Mouse (Mus musculus): ENCODE data around the gene Aaas. TPM values are rescaled to one million over a fixed set of nuclear protein-coding genes. Genes with fewer than 3 reads are reported as not detected.

The Aaas gene
- polyA plus RNA-seq, 1 experiment from 2014 or later: 36.1 TPM

GRCm38 (mm10) chr15:102362648-102363047 lies 12.1 kb upstream of the Aaas start:
- ATAC-seq: no peak
- WGBS: 13% methylated on average over 13 of the region's 14 CpGs
- Histone ChIP-seq H3K27me3 (replicated peaks; ENCODE audit: control insufficient read depth, insufficient read depth, low read length) (peaks cover 14% of the 10 kb centered on the region), H3K27ac (ENCODE audit: low read depth, low read length) (no peak overlapping the region), H3K4me1 (ENCODE audit: control insufficient read depth, insufficient read depth, low read depth, low read length) (peaks cover 17% of the 10 kb centered on the region), H3K36me3 (ENCODE audit: control insufficient read depth, insufficient read depth, low read length) (no peaks in the 10 kb centered on the region), H3K9ac (ENCODE audit: low read depth, low read length) (no peak overlapping the region), H3K4me3 (ENCODE audit: low read length) (no peak overlapping the region), H3K4me2 (ENCODE audit: low read length) (peak overlapping the region; percentile 39), H3K9me3 (ENCODE audit: control insufficient read depth, low read length) (no peaks in the 10 kb centered on the region)

- Histone ChIP-seq H3K27me3 (replicated peaks; ENCODE audit: control insufficient read depth, insufficient read depth, low read length) (peaks cover 27% of the 10 kb centered on the region), H3K27ac (ENCODE audit: low read depth, low read length) (no peak overlapping the region), H3K9me3 (ENCODE audit: control insufficient read depth, low read length) (no peaks in the 10 kb centered on the region), H3K36me3 (ENCODE audit: control insufficient read depth, insufficient read depth, low read length) (no peaks in the 10 kb centered on the region), H3K4me2 (ENCODE audit: low read length) (no peak overlapping the region), H3K9ac (ENCODE audit: low read depth, low read length) (no peak overlapping the region; the same call in 1 of the 2 replicates), H3K4me1 (ENCODE audit: control insufficient read depth, insufficient read depth, low read depth, low read length) (peaks cover 24% of the 10 kb centered on the region), H3K4me3 (ENCODE audit: low read length) (no peak overlapping the region)
- no peak for ATAC-seq
- 26% methylated on average over 5 of the region's 5 CpGs for WGBS
These were observed 8.3 kb upstream of the Aaas start for GRCm38 (mm10) chr15:102358834-102359233.

- H3K36me3 ChIP-seq (ENCODE audit: control insufficient read depth, insufficient read depth, low read length): no peaks in the 10 kb centered on the region
- ATAC-seq: no peak
- peaks cover 27% of the 10 kb centered on the region for H3K27me3 ChIP-seq (replicated peaks; ENCODE audit: control insufficient read depth, insufficient read depth, low read length)
- peak overlapping the region; percentile 42 for H3K4me2 ChIP-seq (ENCODE audit: low read length)
- 2% methylated on average over 21 of the region's 25 CpGs for WGBS
- H3K27ac ChIP-seq (ENCODE audit: low read depth, low read length): no peak overlapping the region
- peaks cover 24% of the 10 kb centered on the region for H3K4me1 ChIP-seq (ENCODE audit: control insufficient read depth, insufficient read depth, low read depth, low read length)
- peak overlapping the region; percentile 9 for H3K4me3 ChIP-seq (ENCODE audit: low read length)
- H3K9me3 ChIP-seq (ENCODE audit: control insufficient read depth, low read length): no peaks in the 10 kb centered on the region
- peak overlapping the region; percentile 38 for H3K9ac ChIP-seq (ENCODE audit: low read depth, low read length)
These were observed 7.6 kb upstream of the Aaas start for GRCm38 (mm10) chr15:102358126-102358525.

DNA sequence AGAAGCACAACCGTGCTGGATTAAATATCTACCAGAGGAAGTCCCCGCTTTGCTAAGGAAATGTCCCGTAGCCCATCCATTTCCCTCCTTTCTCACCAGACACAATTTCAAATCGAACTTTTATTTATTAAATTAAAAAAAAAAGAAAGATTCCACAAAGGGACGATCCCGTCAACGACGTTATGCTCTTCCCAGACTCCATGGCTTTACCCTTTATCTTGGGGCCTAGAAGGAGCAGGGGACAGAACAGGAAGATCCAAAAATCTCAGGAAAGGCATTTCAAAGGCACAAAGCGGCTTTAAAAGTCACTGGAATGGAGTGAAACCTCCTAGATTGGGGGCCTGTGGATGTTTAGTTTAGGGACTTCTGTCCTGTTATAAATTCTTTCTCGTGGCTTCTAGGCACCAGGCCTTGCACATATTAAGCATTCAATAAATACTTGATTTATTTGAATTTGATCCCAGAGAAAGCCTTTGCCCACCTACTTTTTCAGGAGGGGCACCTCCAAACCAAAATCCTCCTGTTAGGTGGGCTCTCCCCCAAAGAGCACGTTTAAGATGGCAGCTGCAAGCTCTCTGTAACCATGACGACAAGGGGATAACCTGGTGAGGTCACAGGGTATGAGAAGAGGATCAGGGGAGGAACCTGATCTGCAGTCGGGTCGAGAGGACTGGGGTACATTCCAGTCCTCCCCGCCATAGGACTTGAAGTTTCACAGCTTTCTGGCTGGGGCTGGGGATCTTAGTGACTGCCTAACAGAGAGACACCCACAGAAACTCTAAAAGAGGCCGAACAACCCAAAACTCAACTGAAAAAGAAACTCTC lies 6.1 kb upstream of the Aaas start:
- H3K4me3 ChIP-seq (ENCODE audit: low read length): no peak overlapping the region; the same call in 1 of the 2 replicates
- H3K4me1 ChIP-seq (ENCODE audit: control insufficient read depth, insufficient read depth, low read depth, low read length): peaks cover 24% of the 10 kb centered on the region
- no peak overlapping the region for H3K9ac ChIP-seq (ENCODE audit: low read depth, low read length)
- no peaks in the 10 kb centered on the region for H3K36me3 ChIP-seq (ENCODE audit: control insufficient read depth, insufficient read depth, low read length)
- peaks cover 27% of the 10 kb centered on the region for H3K27me3 ChIP-seq (replicated peaks; ENCODE audit: control insufficient read depth, insufficient read depth, low read length)
- ATAC-seq: no peak
- H3K9me3 ChIP-seq (ENCODE audit: control insufficient read depth, low read length): no peaks in the 10 kb centered on the region
- 27% methylated on average over 16 of the region's 16 CpGs for WGBS
- H3K4me2 ChIP-seq (ENCODE audit: low read length): peak overlapping the region; percentile 99
- H3K27ac ChIP-seq (ENCODE audit: low read depth, low read length): no peak overlapping the region

- Histone ChIP-seq H3K4me2 (ENCODE audit: low read length) (peak overlapping the region; percentile 99), H3K27me3 (replicated peaks; ENCODE audit: control insufficient read depth, insufficient read depth, low read length) (peaks cover 27% of the 10 kb centered on the region), H3K27ac (ENCODE audit: low read depth, low read length) (peak overlapping the region; percentile 73), H3K9ac (ENCODE audit: low read depth, low read length) (peak overlapping the region; percentile 70), H3K4me3 (ENCODE audit: low read length) (peak overlapping the region; percentile 52), H3K4me1 (ENCODE audit: control insufficient read depth, insufficient read depth, low read depth, low read length) (peaks cover 24% of the 10 kb centered on the region), H3K36me3 (ENCODE audit: control insufficient read depth, insufficient read depth, low read length) (no peaks in the 10 kb centered on the region), H3K9me3 (ENCODE audit: control insufficient read depth, low read length) (no peaks in the 10 kb centered on the region)
- peak; percentile 26 for ATAC-seq
- WGBS: under 1% methylated on average over 31 of the region's 38 CpGs
These were observed 5.4 kb upstream of the Aaas start for GRCm38 (mm10) chr15:102355871-102356441.

- peak overlapping the region; percentile 52 for H3K4me3 ChIP-seq (ENCODE audit: low read length)
- H3K27me3 ChIP-seq (replicated peaks; ENCODE audit: control insufficient read depth, insufficient read depth, low read length): peaks cover 27% of the 10 kb centered on the region
- ATAC-seq: peak; percentile 50
- no peaks in the 10 kb centered on the region for H3K36me3 ChIP-seq (ENCODE audit: control insufficient read depth, insufficient read depth, low read length)
- H3K4me2 ChIP-seq (ENCODE audit: low read length): peak overlapping the region; percentile 99
- H3K27ac ChIP-seq (ENCODE audit: low read depth, low read length): peak overlapping the region; percentile 73
- peak overlapping the region; percentile 70 for H3K9ac ChIP-seq (ENCODE audit: low read depth, low read length)
- no peaks in the 10 kb centered on the region for H3K9me3 ChIP-seq (ENCODE audit: control insufficient read depth, low read length)
- under 1% methylated on average over 46 of the region's 49 CpGs for WGBS
- H3K4me1 ChIP-seq (ENCODE audit: control insufficient read depth, insufficient read depth, low read depth, low read length): peaks cover 24% of the 10 kb centered on the region
These were observed 4.7 kb upstream of the Aaas start for GRCm38 (mm10) chr15:102355134-102355870.

DNA sequence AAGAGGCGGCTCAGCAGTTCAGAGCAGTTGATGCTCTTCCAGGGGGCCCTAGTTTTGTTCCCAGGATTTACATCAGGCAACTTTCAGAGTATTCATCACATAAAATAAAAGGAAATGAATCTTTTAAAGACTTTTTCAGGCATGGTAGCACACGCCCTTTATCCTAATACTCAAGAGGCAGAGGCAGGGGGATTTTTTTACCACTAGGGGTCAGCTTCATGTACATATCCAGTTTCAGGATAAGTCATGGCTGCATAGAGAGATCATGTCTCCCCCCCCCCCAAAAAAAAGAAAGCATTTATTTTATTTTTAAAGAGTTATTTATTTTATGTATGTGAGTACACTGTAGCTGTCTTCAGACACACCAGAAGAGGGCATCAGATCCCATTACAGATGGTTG lies 3.4 kb upstream of the Aaas start:
- ATAC-seq: no peak
- H3K27me3 ChIP-seq (replicated peaks; ENCODE audit: control insufficient read depth, insufficient read depth, low read length): peaks cover 27% of the 10 kb centered on the region
- no peak overlapping the region for H3K9ac ChIP-seq (ENCODE audit: low read depth, low read length)
- H3K4me3 ChIP-seq (ENCODE audit: low read length): no peak overlapping the region
- no peaks in the 10 kb centered on the region for H3K36me3 ChIP-seq (ENCODE audit: control insufficient read depth, insufficient read depth, low read length)
- no peak overlapping the region for H3K27ac ChIP-seq (ENCODE audit: low read depth, low read length)
- 87% methylated on average over 2 of the region's 2 CpGs for WGBS
- H3K9me3 ChIP-seq (ENCODE audit: control insufficient read depth, low read length): no peaks in the 10 kb centered on the region
- no peak overlapping the region for H3K4me2 ChIP-seq (ENCODE audit: low read length)
- H3K4me1 ChIP-seq (ENCODE audit: control insufficient read depth, insufficient read depth, low read depth, low read length): peaks cover 29% of the 10 kb centered on the region

DNA sequence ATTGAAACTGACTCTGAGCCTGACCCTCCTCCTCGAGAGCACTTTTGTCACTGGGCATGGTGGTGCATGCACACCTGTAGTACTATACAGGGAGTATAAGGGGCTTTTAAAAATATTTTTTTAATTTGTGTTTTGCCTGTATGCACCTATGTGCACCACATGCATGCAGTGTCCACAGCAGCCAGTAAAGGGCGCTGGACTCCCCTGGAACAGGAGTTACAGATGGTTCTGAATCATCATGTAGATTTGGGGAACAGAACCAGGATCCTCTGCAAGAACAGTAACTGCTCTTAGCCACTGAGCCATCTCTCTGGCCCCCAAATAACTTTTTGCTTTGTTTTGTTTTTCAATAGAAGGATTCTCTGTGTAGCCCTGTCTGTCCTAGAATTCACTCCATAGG lies 1.6 kb upstream of the Aaas start:
- Histone ChIP-seq H3K9ac (ENCODE audit: low read depth, low read length) (no peak overlapping the region), H3K27ac (ENCODE audit: low read depth, low read length) (no peak overlapping the region), H3K36me3 (ENCODE audit: control insufficient read depth, insufficient read depth, low read length) (no peaks in the 10 kb centered on the region), H3K4me1 (ENCODE audit: control insufficient read depth, insufficient read depth, low read depth, low read length) (peaks cover 19% of the 10 kb centered on the region), H3K27me3 (replicated peaks; ENCODE audit: control insufficient read depth, insufficient read depth, low read length) (peaks cover 13% of the 10 kb centered on the region), H3K9me3 (ENCODE audit: control insufficient read depth, low read length) (no peaks in the 10 kb centered on the region), H3K4me3 (ENCODE audit: low read length) (no peak overlapping the region), H3K4me2 (ENCODE audit: low read length) (no peak overlapping the region)
- no peak for ATAC-seq
- WGBS: 65% methylated on average over 2 of the region's 2 CpGs

DNA sequence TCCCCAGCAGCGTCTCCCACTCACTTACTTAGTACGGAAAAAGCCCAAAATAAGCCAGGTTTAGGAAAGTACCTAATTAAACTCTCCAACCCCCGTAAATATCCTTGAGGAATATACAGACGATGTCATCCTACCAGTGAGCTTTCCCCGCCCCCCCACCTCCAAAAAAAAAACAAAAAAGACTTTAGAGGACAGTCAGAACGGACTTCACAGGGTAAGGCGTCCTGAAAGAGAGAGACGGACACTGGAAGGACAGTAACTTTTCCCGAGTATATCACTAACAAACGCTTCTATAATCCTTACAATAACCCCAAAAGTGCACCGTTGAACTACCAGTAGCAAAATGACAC lies 346 bp upstream of the Aaas start:
- no peaks in the 10 kb centered on the region for H3K9me3 ChIP-seq (ENCODE audit: control insufficient read depth, low read length)
- peak overlapping the region; percentile 63; the same call in 1 of the 2 replicates for H3K27ac ChIP-seq (ENCODE audit: low read depth, low read length)
- ATAC-seq: peak; percentile 38; the same call in 1 of the 2 replicates
- H3K4me2 ChIP-seq (ENCODE audit: low read length): peak overlapping the region; percentile 96
- H3K9ac ChIP-seq (ENCODE audit: low read depth, low read length): peak overlapping the region; percentile 58
- 0 out of 2 replicates have a peak, but pooled peaks cover 1% of the 10 kb centered on the region for H3K27me3 ChIP-seq (replicated peaks; ENCODE audit: control insufficient read depth, insufficient read depth, low read length)
- no peaks in the 10 kb centered on the region for H3K36me3 ChIP-seq (ENCODE audit: control insufficient read depth, insufficient read depth, low read length)
- peaks cover 16% of the 10 kb centered on the region for H3K4me1 ChIP-seq (ENCODE audit: control insufficient read depth, insufficient read depth, low read depth, low read length)
- peak overlapping the region; percentile 86 for H3K4me3 ChIP-seq (ENCODE audit: low read length)
- 11% methylated on average over 11 of the region's 11 CpGs for WGBS
